Mouse (Mus musculus): Measurements from ENCODE around the gene Foxs1. TPM values are rescaled to one million over a fixed set of nuclear protein-coding genes. Genes with fewer than 3 reads are reported as not detected.
A peak's percentile ranks its signal among the peaks of the same experiment; 100 is the strongest.

Gene Foxs1
- polyA plus RNA-seq, 1 experiment from 2014 or later, result 6.1 TPM

GRCm38 (mm10) chr2:152924128-152924527, 8.9 kb downstream of the Foxs1 start:
- Histone ChIP-seq H3K27ac (ENCODE audit: low read length) (no peak overlapping the region), H3K4me1 (ENCODE audit: control insufficient read depth, insufficient read depth, low read length) (peaks cover 11% of the 10 kb centered on the region), H3K4me3 (ENCODE audit: low read length) (no peak overlapping the region), H3K27me3 (ENCODE audit: control insufficient read depth, insufficient read depth, low read length) (no peaks in the 10 kb centered on the region), H3K9ac (ENCODE audit: low read length) (no peak overlapping the region), H3K4me2 (ENCODE audit: low read depth, low read length) (no peak overlapping the region), H3K36me3 (ENCODE audit: control insufficient read depth, insufficient read depth) (no peaks in the 10 kb centered on the region), H3K9me3 (replicated peaks; ENCODE audit: control insufficient read depth, low read length) (no peaks in the 10 kb centered on the region)
- WGBS, result 61% methylated on average over 8 of the region's 8 CpGs
- ATAC-seq (replicated peaks; ENCODE audit: extremely low read depth, insufficient read depth, low FRiP score), result no peak

- WGBS, result 75% methylated on average over 3 of the region's 3 CpGs
- H3K4me2 ChIP-seq (ENCODE audit: low read depth, low read length), result no peak overlapping the region
- H3K36me3 ChIP-seq (ENCODE audit: control insufficient read depth, insufficient read depth), result no peaks in the 10 kb centered on the region
- no peaks in the 10 kb centered on the region for H3K9me3 ChIP-seq (replicated peaks; ENCODE audit: control insufficient read depth, low read length)
- H3K27me3 ChIP-seq (ENCODE audit: control insufficient read depth, insufficient read depth, low read length), result no peaks in the 10 kb centered on the region
- H3K9ac ChIP-seq (ENCODE audit: low read length), result no peak overlapping the region
- H3K4me1 ChIP-seq (ENCODE audit: control insufficient read depth, insufficient read depth, low read length), result peaks cover 9% of the 10 kb centered on the region
- no peak overlapping the region for H3K4me3 ChIP-seq (ENCODE audit: low read length)
- H3K27ac ChIP-seq (ENCODE audit: low read length), result no peak overlapping the region
- ATAC-seq (replicated peaks; ENCODE audit: extremely low read depth, insufficient read depth, low FRiP score), result no peak
Observed at GRCm38 (mm10) chr2:152923621-152924020, 9.4 kb downstream of the Foxs1 start.

- no peaks in the 10 kb centered on the region for H3K9me3 ChIP-seq (replicated peaks; ENCODE audit: control insufficient read depth, low read length)
- ATAC-seq (replicated peaks; ENCODE audit: extremely low read depth, insufficient read depth, low FRiP score), result no peak
- no peak overlapping the region for H3K9ac ChIP-seq (ENCODE audit: low read length)
- H3K36me3 ChIP-seq (ENCODE audit: control insufficient read depth, insufficient read depth), result no peaks in the 10 kb centered on the region
- H3K4me2 ChIP-seq (ENCODE audit: low read depth, low read length), result no peak overlapping the region
- H3K27ac ChIP-seq (ENCODE audit: low read length), result no peak overlapping the region
- H3K4me3 ChIP-seq (ENCODE audit: low read length), result no peak overlapping the region
- 36% methylated on average over 7 of the region's 7 CpGs for WGBS
- H3K4me1 ChIP-seq (ENCODE audit: control insufficient read depth, insufficient read depth, low read length), result peaks cover 16% of the 10 kb centered on the region
- H3K27me3 ChIP-seq (ENCODE audit: control insufficient read depth, insufficient read depth, low read length), result peaks cover 1% of the 10 kb centered on the region; the same call in 1 of the 2 replicates
Observed at GRCm38 (mm10) chr2:152922376-152922775, 10.6 kb downstream of the Foxs1 start.

GRCm38 (mm10) chr2:152917671-152918070, 15.3 kb downstream of the Foxs1 start:
- 45% methylated on average over 9 of the region's 9 CpGs for WGBS
- H3K4me3 ChIP-seq (ENCODE audit: low read length), result no peak overlapping the region
- no peak overlapping the region for H3K27ac ChIP-seq (ENCODE audit: low read length)
- H3K4me1 ChIP-seq (ENCODE audit: control insufficient read depth, insufficient read depth, low read length), result peaks cover 16% of the 10 kb centered on the region
- peaks cover 15% of the 10 kb centered on the region for H3K27me3 ChIP-seq (ENCODE audit: control insufficient read depth, insufficient read depth, low read length)
- H3K4me2 ChIP-seq (ENCODE audit: low read depth, low read length), result no peak overlapping the region
- no peak overlapping the region for H3K9ac ChIP-seq (ENCODE audit: low read length)
- no peaks in the 10 kb centered on the region for H3K9me3 ChIP-seq (replicated peaks; ENCODE audit: control insufficient read depth, low read length)
- ATAC-seq (replicated peaks; ENCODE audit: extremely low read depth, insufficient read depth, low FRiP score), result no peak
- H3K36me3 ChIP-seq (ENCODE audit: control insufficient read depth, insufficient read depth), result no peaks in the 10 kb centered on the region

- H3K4me2 ChIP-seq (ENCODE audit: low read depth, low read length), result no peak overlapping the region
- no peak for ATAC-seq (replicated peaks; ENCODE audit: extremely low read depth, insufficient read depth, low FRiP score)
- H3K4me3 ChIP-seq (ENCODE audit: low read length), result no peak overlapping the region
Observed at GRCm38 (mm10) chr2:152916111-152916510, 16.9 kb downstream of the Foxs1 start.

GRCm38 (mm10) chr2:152915453-152915852, 17.6 kb downstream of the Foxs1 start:
- no peak overlapping the region for H3K9ac ChIP-seq (ENCODE audit: low read length)
- H3K4me1 ChIP-seq (ENCODE audit: control insufficient read depth, insufficient read depth, low read length), result peaks cover 19% of the 10 kb centered on the region
- ATAC-seq (replicated peaks; ENCODE audit: extremely low read depth, insufficient read depth, low FRiP score), result no peak
- H3K4me2 ChIP-seq (ENCODE audit: low read depth, low read length), result no peak overlapping the region
- H3K27me3 ChIP-seq (ENCODE audit: control insufficient read depth, insufficient read depth, low read length), result peaks cover 35% of the 10 kb centered on the region
- no peaks in the 10 kb centered on the region for H3K9me3 ChIP-seq (replicated peaks; ENCODE audit: control insufficient read depth, low read length)
- WGBS, result 64% methylated on average over 4 of the region's 4 CpGs
- H3K36me3 ChIP-seq (ENCODE audit: control insufficient read depth, insufficient read depth), result no peaks in the 10 kb centered on the region
- H3K4me3 ChIP-seq (ENCODE audit: low read length), result no peak overlapping the region
- H3K27ac ChIP-seq (ENCODE audit: low read length), result no peak overlapping the region

More at GRCm38 (mm10) chr2:152916111-152916510, 16.9 kb downstream of the Foxs1 start:
- Histone ChIP-seq H3K9ac (ENCODE audit: low read length) (no peak overlapping the region), H3K4me1 (ENCODE audit: control insufficient read depth, insufficient read depth, low read length) (peaks cover 19% of the 10 kb centered on the region), H3K9me3 (replicated peaks; ENCODE audit: control insufficient read depth, low read length) (no peaks in the 10 kb centered on the region), H3K27ac (ENCODE audit: low read length) (no peak overlapping the region), H3K36me3 (ENCODE audit: control insufficient read depth, insufficient read depth) (no peaks in the 10 kb centered on the region), H3K27me3 (ENCODE audit: control insufficient read depth, insufficient read depth, low read length) (peaks cover 28% of the 10 kb centered on the region)
- WGBS, result 55% methylated on average over 5 of the region's 5 CpGs

- no peaks in the 10 kb centered on the region for H3K36me3 ChIP-seq (ENCODE audit: control insufficient read depth, insufficient read depth)
- no peaks in the 10 kb centered on the region for H3K9me3 ChIP-seq (replicated peaks; ENCODE audit: control insufficient read depth, low read length)
- peaks cover 19% of the 10 kb centered on the region for H3K4me1 ChIP-seq (ENCODE audit: control insufficient read depth, insufficient read depth, low read length)
- peak overlapping the region; percentile 38; the same call in 1 of the 2 replicates for H3K9ac ChIP-seq (ENCODE audit: low read length)
- peak overlapping the region; percentile 57 for H3K4me2 ChIP-seq (ENCODE audit: low read depth, low read length)
- no peak overlapping the region for H3K27ac ChIP-seq (ENCODE audit: low read length)
- WGBS, result 2% methylated on average over 18 of the region's 18 CpGs
- peak overlapping the region; percentile 27; the same call in 1 of the 2 replicates for H3K4me3 ChIP-seq (ENCODE audit: low read length)
- H3K27me3 ChIP-seq (ENCODE audit: control insufficient read depth, insufficient read depth, low read length), result peaks cover 37% of the 10 kb centered on the region
- peak; percentile 75 for ATAC-seq (replicated peaks; ENCODE audit: extremely low read depth, insufficient read depth, low FRiP score)
Observed at GRCm38 (mm10) chr2:152914310-152915120, 18.5 kb downstream of the Foxs1 start.

GRCm38 (mm10) chr2:152913471-152913870, 19.5 kb downstream of the Foxs1 start:
- no peak overlapping the region for H3K4me3 ChIP-seq (ENCODE audit: low read length)
- 32% methylated on average over 7 of the region's 7 CpGs for WGBS
- H3K36me3 ChIP-seq (ENCODE audit: control insufficient read depth, insufficient read depth), result no peaks in the 10 kb centered on the region
- H3K27me3 ChIP-seq (ENCODE audit: control insufficient read depth, insufficient read depth, low read length), result peaks cover 37% of the 10 kb centered on the region
- peaks cover 16% of the 10 kb centered on the region for H3K4me1 ChIP-seq (ENCODE audit: control insufficient read depth, insufficient read depth, low read length)
- H3K27ac ChIP-seq (ENCODE audit: low read length), result no peak overlapping the region
- no peak for ATAC-seq (replicated peaks; ENCODE audit: extremely low read depth, insufficient read depth, low FRiP score)
- H3K9me3 ChIP-seq (replicated peaks; ENCODE audit: control insufficient read depth, low read length), result no peaks in the 10 kb centered on the region; the same call in 1 of the 2 replicates
- H3K9ac ChIP-seq (ENCODE audit: low read length), result no peak overlapping the region
- no peak overlapping the region for H3K4me2 ChIP-seq (ENCODE audit: low read depth, low read length)

GRCm38 (mm10) chr2:152911432-152911831, 21.6 kb downstream of the Foxs1 start:
- H3K27ac ChIP-seq (ENCODE audit: low read length), result no peak overlapping the region
- WGBS, result 31% methylated on average over 6 of the region's 6 CpGs
- H3K4me3 ChIP-seq (ENCODE audit: low read length), result no peak overlapping the region
- peaks cover 33% of the 10 kb centered on the region for H3K27me3 ChIP-seq (ENCODE audit: control insufficient read depth, insufficient read depth, low read length)
- no peaks in the 10 kb centered on the region; the same call in 1 of the 2 replicates for H3K9me3 ChIP-seq (replicated peaks; ENCODE audit: control insufficient read depth, low read length)
- no peaks in the 10 kb centered on the region for H3K36me3 ChIP-seq (ENCODE audit: control insufficient read depth, insufficient read depth)
- no peak overlapping the region for H3K4me2 ChIP-seq (ENCODE audit: low read depth, low read length)
- H3K4me1 ChIP-seq (ENCODE audit: control insufficient read depth, insufficient read depth, low read length), result peaks cover 18% of the 10 kb centered on the region
- no peak overlapping the region for H3K9ac ChIP-seq (ENCODE audit: low read length)
- no peak for ATAC-seq (replicated peaks; ENCODE audit: extremely low read depth, insufficient read depth, low FRiP score)

Data from heart, embryonic 16.5 days (tissue).